Mouse (Mus musculus): ENCODE measurements around the gene Gpr18.
A peak's percentile ranks its signal among the peaks of the same experiment; 100 is the strongest.

The Gpr18 gene

GRCm38 (mm10) chr14:121947966-121948365 lies 32.4 kb upstream of the Gpr18 start:
- DNase-seq = no peak

- no peak for DNase-seq
These were observed 31.7 kb upstream of the Gpr18 start for GRCm38 (mm10) chr14:121947201-121947760.

- DNase-seq = no peak
These were observed 31.1 kb upstream of the Gpr18 start for GRCm38 (mm10) chr14:121946728-121947127.

- no peak for DNase-seq
These were observed 30.6 kb upstream of the Gpr18 start for GRCm38 (mm10) chr14:121946131-121946530.

GRCm38 (mm10) chr14:121939582-121939981 lies 24.0 kb upstream of the Gpr18 start:
- DNase-seq = no peak

- no peak for DNase-seq
These were observed 22.9 kb upstream of the Gpr18 start for GRCm38 (mm10) chr14:121938256-121939191.

GRCm38 (mm10) chr14:121937601-121938255 lies 22.1 kb upstream of the Gpr18 start:
- DNase-seq = no peak

GRCm38 (mm10) chr14:121936856-121937255 lies 21.3 kb upstream of the Gpr18 start:
- no peak for DNase-seq

- no peak for DNase-seq
These were observed 20.8 kb upstream of the Gpr18 start for GRCm38 (mm10) chr14:121936356-121936755.

- DNase-seq = no peak
These were observed 19.0 kb upstream of the Gpr18 start for GRCm38 (mm10) chr14:121934597-121934946.

- no peak for DNase-seq
These were observed 18.5 kb upstream of the Gpr18 start for GRCm38 (mm10) chr14:121933906-121934596.

GRCm38 (mm10) chr14:121932180-121932579 lies 16.6 kb upstream of the Gpr18 start:
- no peak for DNase-seq

GRCm38 (mm10) chr14:121931594-121931993 lies 16.0 kb upstream of the Gpr18 start:
- DNase-seq = no peak

- DNase-seq = no peak
These were observed 15.3 kb upstream of the Gpr18 start for GRCm38 (mm10) chr14:121930731-121931383.

GRCm38 (mm10) chr14:121929243-121929951 lies 13.8 kb upstream of the Gpr18 start:
- no peak for DNase-seq

GRCm38 (mm10) chr14:121928375-121929137 lies 13.0 kb upstream of the Gpr18 start:
- peak; percentile 68 to 74 for DNase-seq

- no peak for DNase-seq
These were observed 11.9 kb upstream of the Gpr18 start for GRCm38 (mm10) chr14:121927451-121927850.

GRCm38 (mm10) chr14:121926901-121927300 lies 11.3 kb upstream of the Gpr18 start:
- DNase-seq = no peak

- no peak for DNase-seq
These were observed 9.3 kb upstream of the Gpr18 start for GRCm38 (mm10) chr14:121924876-121925275.

- DNase-seq = no peak
These were observed 7.2 kb upstream of the Gpr18 start for GRCm38 (mm10) chr14:121922731-121923130.

- no peak for DNase-seq
These were observed 6.4 kb upstream of the Gpr18 start for GRCm38 (mm10) chr14:121922016-121922415.
